Mouse (Mus musculus) fat pad, adult 2 months (tissue): ENCODE measurements around the gene Prkca.
A peak's percentile ranks its signal among the peaks of the same experiment; 100 is the strongest.

Experiments used
- DNase-seq: peaks from one replicate; pipeline ENCODE4 v3.0.0-alpha.2; 2011; ENCODE audit warnings: low read depth, low spot score; ENCODE audit errors: extremely low read depth

The Prkca gene

GRCm38 (mm10) chr11:108341783-108342182 is 1.9 kb downstream of the Prkca start:
- no peak for DNase-seq

- no peak for DNase-seq
Measured at GRCm38 (mm10) chr11:108340293-108340692, 3.4 kb downstream of the Prkca start.

GRCm38 (mm10) chr11:108336445-108336844 is 7.3 kb downstream of the Prkca start:
- DNase-seq: no peak

GRCm38 (mm10) chr11:108335536-108335935 is 8.2 kb downstream of the Prkca start:
- DNase-seq: no peak

- no peak for DNase-seq
Measured at GRCm38 (mm10) chr11:108334658-108335057, 9.1 kb downstream of the Prkca start.

- no peak for DNase-seq
Measured at GRCm38 (mm10) chr11:108333583-108334379, 9.9 kb downstream of the Prkca start.

- DNase-seq: no peak
Measured at GRCm38 (mm10) chr11:108333006-108333405, 10.7 kb downstream of the Prkca start.

- no peak for DNase-seq
Measured at GRCm38 (mm10) chr11:108330818-108331217, 12.9 kb downstream of the Prkca start.

- DNase-seq: no peak
Measured at GRCm38 (mm10) chr11:108325943-108326342, 17.8 kb downstream of the Prkca start.

GRCm38 (mm10) chr11:108322156-108322555 is 21.6 kb downstream of the Prkca start:
- no peak for DNase-seq

- DNase-seq: no peak
Measured at GRCm38 (mm10) chr11:108320561-108320960, 23.2 kb downstream of the Prkca start.

GRCm38 (mm10) chr11:108319162-108319561 is 24.6 kb downstream of the Prkca start:
- no peak for DNase-seq

GRCm38 (mm10) chr11:108317878-108318277 is 25.9 kb downstream of the Prkca start:
- DNase-seq: no peak

GRCm38 (mm10) chr11:108315736-108316135 is 28.0 kb downstream of the Prkca start:
- DNase-seq: no peak

GRCm38 (mm10) chr11:108312516-108312915 is 31.2 kb downstream of the Prkca start:
- no peak for DNase-seq

- no peak for DNase-seq
Measured at GRCm38 (mm10) chr11:108311912-108312311, 31.8 kb downstream of the Prkca start.

- no peak for DNase-seq
Measured at GRCm38 (mm10) chr11:108309791-108310190, 33.9 kb downstream of the Prkca start.

GRCm38 (mm10) chr11:108308253-108308652 is 35.5 kb downstream of the Prkca start:
- no peak for DNase-seq

- peak; percentile 40 for DNase-seq
Measured at GRCm38 (mm10) chr11:108307258-108307657, 36.5 kb downstream of the Prkca start.

GRCm38 (mm10) chr11:108303787-108304186 is 39.9 kb downstream of the Prkca start:
- DNase-seq: no peak

GRCm38 (mm10) chr11:108301796-108302490 is 41.8 kb downstream of the Prkca start:
- DNase-seq: no peak

GRCm38 (mm10) chr11:108301036-108301435 is 42.7 kb downstream of the Prkca start:
- DNase-seq: no peak
